Mouse (Mus musculus) thymus, postnatal 10 days (tissue): Measurements from ENCODE around the gene Klhl31.

ENCODE experiments used
- DNase-seq, 2 experiments: peaks; one replicate each; pipeline ENCODE4 v3.0.0; 2021; ENCODE audit warnings: low spot score in 2 of 2

The Klhl31 gene

GRCm38 (mm10) chr9:77636450-77636951, at the start of gene Klhl31:
TSS of gene Klhl31 (plus strand) at chr9:77636500.
- DNase-seq, result no peak

GRCm38 (mm10) chr9:77586806-77587591, 49.3 kb upstream of the Klhl31 start:
- no peak for DNase-seq

- DNase-seq, result no peak
Measured at GRCm38 (mm10) chr9:77587616-77588015, 48.7 kb upstream of the Klhl31 start.

GRCm38 (mm10) chr9:77589496-77589895, 46.8 kb upstream of the Klhl31 start:
- no peak for DNase-seq

- peak; percentile 65 to 72 for DNase-seq
Measured at GRCm38 (mm10) chr9:77592423-77592822, 43.9 kb upstream of the Klhl31 start.

GRCm38 (mm10) chr9:77595006-77595626, 41.2 kb upstream of the Klhl31 start:
- no peak for DNase-seq

GRCm38 (mm10) chr9:77596355-77596754, 39.9 kb upstream of the Klhl31 start:
- peak; percentile 49 to 87 for DNase-seq

GRCm38 (mm10) chr9:77598560-77598959, 37.7 kb upstream of the Klhl31 start:
- no peak for DNase-seq

GRCm38 (mm10) chr9:77602302-77603266, 33.7 kb upstream of the Klhl31 start:
- no peak for DNase-seq

GRCm38 (mm10) chr9:77603965-77604509, 32.3 kb upstream of the Klhl31 start:
- DNase-seq, result no peak

GRCm38 (mm10) chr9:77607295-77607694, 29.0 kb upstream of the Klhl31 start:
- no peak for DNase-seq

GRCm38 (mm10) chr9:77607840-77608239, 28.5 kb upstream of the Klhl31 start:
- DNase-seq, result peak; percentile 12 to 70

GRCm38 (mm10) chr9:77610811-77611210, 25.5 kb upstream of the Klhl31 start:
- peak in 1 of 2 experiments; percentile 13 for DNase-seq

GRCm38 (mm10) chr9:77612349-77612748, 24.0 kb upstream of the Klhl31 start:
- DNase-seq, result no peak

- no peak for DNase-seq
Measured at GRCm38 (mm10) chr9:77615868-77616267, 20.4 kb upstream of the Klhl31 start.

- no peak for DNase-seq
Measured at GRCm38 (mm10) chr9:77616796-77617195, 19.5 kb upstream of the Klhl31 start.

GRCm38 (mm10) chr9:77617751-77618150, 18.5 kb upstream of the Klhl31 start:
- no peak for DNase-seq

GRCm38 (mm10) chr9:77618392-77618791, 17.9 kb upstream of the Klhl31 start:
- no peak for DNase-seq

- DNase-seq, result no peak
Measured at GRCm38 (mm10) chr9:77620077-77620476, 16.2 kb upstream of the Klhl31 start.

- DNase-seq, result no peak
Measured at GRCm38 (mm10) chr9:77620482-77620881, 15.8 kb upstream of the Klhl31 start.

GRCm38 (mm10) chr9:77622874-77623273, 13.4 kb upstream of the Klhl31 start:
- no peak for DNase-seq
